Mouse (Mus musculus): ENCODE measurements around the gene Olfr736. TPM values are rescaled to one million over a fixed set of nuclear protein-coding genes. Genes with fewer than 3 reads are reported as not detected.

The Olfr736 gene
- not detected in 2 replicates for polyA plus RNA-seq (2015; fragmentation: Nextera tagmentation; extraction: Ambion mirVana)

GRCm38 (mm10) chr14:50380863-50381262, at the start of gene Olfr736:
Olfr736 (plus strand) TSS chr14:50381163.
- Histone ChIP-seq H3K4me3 (replicated peaks) (no peak within 1 kb of the TSS), H3K27ac (replicated peaks) (no peak within 1 kb of the TSS), H3K9me3 (replicated peaks) (no peaks in the 10 kb centered on the region; the same call in 1 of the 2 replicates), H3K27me3 (no peaks in the 10 kb centered on the region), H3K36me3 (replicated peaks) (no peaks in the 10 kb centered on the region), H3K4me2 (no peak within 1 kb of the TSS), H3K9ac (no peak within 1 kb of the TSS), H3K4me1 (replicated peaks) (no peaks in the 10 kb centered on the region)
- no peak for ATAC-seq (ENCODE audit: insufficient read depth)
- 68% methylated on average over 2 of the region's 2 CpGs for WGBS (ENCODE audit: insufficient replicate concordance)

- no peak for ATAC-seq (ENCODE audit: insufficient read depth)
- Histone ChIP-seq H3K36me3 (replicated peaks) (no peaks in the 10 kb centered on the region), H3K27me3 (no peaks in the 10 kb centered on the region), H3K27ac (replicated peaks) (no peak within 1 kb of the TSS), H3K9ac (no peak within 1 kb of the TSS), H3K9me3 (replicated peaks) (no peaks in the 10 kb centered on the region), H3K4me2 (no peak within 1 kb of the TSS), H3K4me3 (replicated peaks) (no peak within 1 kb of the TSS), H3K4me1 (replicated peaks) (no peaks in the 10 kb centered on the region)
- WGBS (ENCODE audit: insufficient replicate concordance): 57% methylated on average over 2 of the region's 2 CpGs
These were observed 32.2 kb upstream of the Olfr736 start, which contains the start of gene Olfr735 for GRCm38 (mm10) chr14:50348796-50349195. Olfr735 (minus strand) TSS chr14:50348872.

GRCm38 (mm10) chr14:50352438-50352837, 28.5 kb upstream of the Olfr736 start:
- no peak overlapping the region for H3K4me2 ChIP-seq
- no peaks in the 10 kb centered on the region for H3K4me1 ChIP-seq (replicated peaks)
- H3K36me3 ChIP-seq (replicated peaks): no peaks in the 10 kb centered on the region
- WGBS (ENCODE audit: insufficient replicate concordance): 39% methylated on average over 3 of the region's 3 CpGs
- no peaks in the 10 kb centered on the region for H3K27me3 ChIP-seq
- H3K4me3 ChIP-seq (replicated peaks): no peak overlapping the region
- no peak overlapping the region for H3K9ac ChIP-seq
- no peak for ATAC-seq (ENCODE audit: insufficient read depth)
- no peaks in the 10 kb centered on the region for H3K9me3 ChIP-seq (replicated peaks)
- H3K27ac ChIP-seq (replicated peaks): no peak overlapping the region

GRCm38 (mm10) chr14:50356725-50357124, 24.2 kb upstream of the Olfr736 start:
- H3K27me3 ChIP-seq: no peaks in the 10 kb centered on the region
- 41% methylated on average over 2 of the region's 2 CpGs for WGBS (ENCODE audit: insufficient replicate concordance)
- ATAC-seq (ENCODE audit: insufficient read depth): no peak

GRCm38 (mm10) chr14:50357593-50357992, 23.4 kb upstream of the Olfr736 start, which contains the start of gene Tlr11:
Tlr11 (plus strand) TSS chr14:50357914.
- no peak within 1 kb of the TSS for H3K27ac ChIP-seq (replicated peaks)
- no peak within 1 kb of the TSS for H3K4me2 ChIP-seq
- no peak within 1 kb of the TSS for H3K9ac ChIP-seq
- no peaks in the 10 kb centered on the region for H3K9me3 ChIP-seq (replicated peaks)
- WGBS (ENCODE audit: insufficient replicate concordance): 30% methylated on average over 2 of the region's 2 CpGs
- ATAC-seq (ENCODE audit: insufficient read depth): no peak
- no peak within 1 kb of the TSS for H3K4me3 ChIP-seq (replicated peaks)
- no peaks in the 10 kb centered on the region for H3K27me3 ChIP-seq
- H3K4me1 ChIP-seq (replicated peaks): no peaks in the 10 kb centered on the region
- no peaks in the 10 kb centered on the region for H3K36me3 ChIP-seq (replicated peaks)

More at GRCm38 (mm10) chr14:50356725-50357124, 24.2 kb upstream of the Olfr736 start:
- Histone ChIP-seq H3K27ac (replicated peaks) (no peak overlapping the region), H3K4me3 (replicated peaks) (no peak overlapping the region), H3K9ac (no peak overlapping the region), H3K4me2 (no peak overlapping the region), H3K36me3 (replicated peaks) (no peaks in the 10 kb centered on the region), H3K9me3 (replicated peaks) (no peaks in the 10 kb centered on the region), H3K4me1 (replicated peaks) (no peaks in the 10 kb centered on the region)

- ATAC-seq (ENCODE audit: insufficient read depth): no peak
- no peak overlapping the region for H3K9ac ChIP-seq
These were observed 20.5 kb upstream of the Olfr736 start for GRCm38 (mm10) chr14:50360480-50360879.

GRCm38 (mm10) chr14:50363561-50363960, 17.4 kb upstream of the Olfr736 start:
- H3K4me1 ChIP-seq (replicated peaks): no peaks in the 10 kb centered on the region
- no peaks in the 10 kb centered on the region for H3K27me3 ChIP-seq
- H3K36me3 ChIP-seq (replicated peaks): no peaks in the 10 kb centered on the region
- no peak overlapping the region for H3K4me2 ChIP-seq
- no peak overlapping the region for H3K27ac ChIP-seq (replicated peaks)
- no peaks in the 10 kb centered on the region for H3K9me3 ChIP-seq (replicated peaks)
- H3K4me3 ChIP-seq (replicated peaks): no peak overlapping the region
- H3K9ac ChIP-seq: no peak overlapping the region
- ATAC-seq (ENCODE audit: insufficient read depth): no peak
- 47% methylated on average over 2 of the region's 2 CpGs for WGBS (ENCODE audit: insufficient replicate concordance)

More at GRCm38 (mm10) chr14:50360480-50360879, 20.5 kb upstream of the Olfr736 start:
- Histone ChIP-seq H3K27me3 (no peaks in the 10 kb centered on the region), H3K4me3 (replicated peaks) (no peak overlapping the region), H3K4me2 (no peak overlapping the region), H3K4me1 (replicated peaks) (no peaks in the 10 kb centered on the region), H3K9me3 (replicated peaks) (no peaks in the 10 kb centered on the region), H3K27ac (replicated peaks) (no peak overlapping the region), H3K36me3 (replicated peaks) (no peaks in the 10 kb centered on the region)
- 45% methylated on average over 3 of the region's 3 CpGs for WGBS (ENCODE audit: insufficient replicate concordance)

- no peak within 1 kb of the TSS for H3K4me3 ChIP-seq (replicated peaks)
- no peaks in the 10 kb centered on the region for H3K9me3 ChIP-seq (replicated peaks)
- H3K4me2 ChIP-seq: no peak within 1 kb of the TSS
- 65% methylated on average over 1 of the region's 1 CpGs for WGBS (ENCODE audit: insufficient replicate concordance)
- no peaks in the 10 kb centered on the region for H3K4me1 ChIP-seq (replicated peaks)
- H3K27me3 ChIP-seq: no peaks in the 10 kb centered on the region
- H3K36me3 ChIP-seq (replicated peaks): no peaks in the 10 kb centered on the region
- H3K9ac ChIP-seq: no peak within 1 kb of the TSS
- no peak within 1 kb of the TSS for H3K27ac ChIP-seq (replicated peaks)
- no peak for ATAC-seq (ENCODE audit: insufficient read depth)
These were observed 26.3 kb downstream of the Olfr736 start, which contains the start of gene Olfr738 for GRCm38 (mm10) chr14:50407268-50407667. Olfr738 (plus strand) TSS chr14:50407568.

GRCm38 (mm10) chr14:50418326-50418725, 37.4 kb downstream of the Olfr736 start, which contains the start of gene Olfr739:
Olfr739 (plus strand) TSS chr14:50418626.
- H3K36me3 ChIP-seq (replicated peaks): no peaks in the 10 kb centered on the region
- no peaks in the 10 kb centered on the region for H3K27me3 ChIP-seq
- no peak for ATAC-seq (ENCODE audit: insufficient read depth)
- no peak within 1 kb of the TSS for H3K4me3 ChIP-seq (replicated peaks)
- no peak within 1 kb of the TSS for H3K27ac ChIP-seq (replicated peaks)
- no peak within 1 kb of the TSS for H3K4me2 ChIP-seq
- WGBS (ENCODE audit: insufficient replicate concordance): 44% methylated on average over 2 of the region's 2 CpGs
- no peaks in the 10 kb centered on the region for H3K4me1 ChIP-seq (replicated peaks)
- no peaks in the 10 kb centered on the region for H3K9me3 ChIP-seq (replicated peaks)
- no peak within 1 kb of the TSS for H3K9ac ChIP-seq

Other genes starting within 250 kb of the Olfr736 start
- not detected in 2 replicates for gene Olfr728, start 238.5 kb upstream of the Olfr736 start, polyA plus RNA-seq (2015; fragmentation: Nextera tagmentation; extraction: Ambion mirVana)
- not detected in 2 replicates for gene Olfr729, start 228.3 kb upstream of the Olfr736 start, polyA plus RNA-seq (2015; fragmentation: Nextera tagmentation; extraction: Ambion mirVana)
- not detected in 2 replicates for gene Olfr730, start 193.0 kb upstream of the Olfr736 start, polyA plus RNA-seq (2015; fragmentation: Nextera tagmentation; extraction: Ambion mirVana)
- not detected in 2 replicates for gene Olfr731, start 139.3 kb upstream of the Olfr736 start, polyA plus RNA-seq (2015; fragmentation: Nextera tagmentation; extraction: Ambion mirVana)
- gene Olfr732, start 97.0 kb upstream of the Olfr736 start, polyA plus RNA-seq (2015; fragmentation: Nextera tagmentation; extraction: Ambion mirVana): not detected in 2 replicates
- not detected in 2 replicates for gene Olfr733, start 79.6 kb upstream of the Olfr736 start, polyA plus RNA-seq (2015; fragmentation: Nextera tagmentation; extraction: Ambion mirVana)
- gene Olfr734, start 54.4 kb upstream of the Olfr736 start, polyA plus RNA-seq (2015; fragmentation: Nextera tagmentation; extraction: Ambion mirVana): not detected in 2 replicates
- gene Olfr735, start 32.3 kb upstream of the Olfr736 start, polyA plus RNA-seq (2015; fragmentation: Nextera tagmentation; extraction: Ambion mirVana): not detected in 2 replicates
- gene Tlr11, start 23.2 kb upstream of the Olfr736 start, polyA plus RNA-seq (2015; fragmentation: Nextera tagmentation; extraction: Ambion mirVana): 0.03 TPM in 1 of 2 replicates, not detected in the other
- not detected in 2 replicates for gene Olfr738, start 26.4 kb downstream of the Olfr736 start, polyA plus RNA-seq (2015; fragmentation: Nextera tagmentation; extraction: Ambion mirVana)
- not detected in 2 replicates for gene Olfr739, start 37.5 kb downstream of the Olfr736 start, polyA plus RNA-seq (2015; fragmentation: Nextera tagmentation; extraction: Ambion mirVana)
- not detected in 2 replicates for gene Olfr740, start 64.4 kb downstream of the Olfr736 start, polyA plus RNA-seq (2015; fragmentation: Nextera tagmentation; extraction: Ambion mirVana)
- gene Olfr741, start 91.6 kb downstream of the Olfr736 start, polyA plus RNA-seq (2015; fragmentation: Nextera tagmentation; extraction: Ambion mirVana): not detected in 2 replicates
- not detected in 2 replicates for gene Olfr742, start 122.4 kb downstream of the Olfr736 start, polyA plus RNA-seq (2015; fragmentation: Nextera tagmentation; extraction: Ambion mirVana)
- not detected in 2 replicates for gene Olfr743, start 140.7 kb downstream of the Olfr736 start, polyA plus RNA-seq (2015; fragmentation: Nextera tagmentation; extraction: Ambion mirVana)
- gene Olfr744, start 233.7 kb downstream of the Olfr736 start, polyA plus RNA-seq (2015; fragmentation: Nextera tagmentation; extraction: Ambion mirVana): not detected in 2 replicates

All from liver, embryonic 15.5 days (tissue).